Mouse (Mus musculus) ovary, postnatal 10 days (tissue): ENCODE results near the gene Olfr1191-ps1.
"Not testable (repeated sequence)": the region's sequence is repeated elsewhere in the genome, so short reads cannot be mapped to it uniquely, and the experiment has no call there.

Experiments used
- DNase-seq: peaks from one replicate; pipeline ENCODE4 v3.0.0; 2022; ENCODE audit warnings: low spot score

The Olfr1191-ps1 gene

DNA sequence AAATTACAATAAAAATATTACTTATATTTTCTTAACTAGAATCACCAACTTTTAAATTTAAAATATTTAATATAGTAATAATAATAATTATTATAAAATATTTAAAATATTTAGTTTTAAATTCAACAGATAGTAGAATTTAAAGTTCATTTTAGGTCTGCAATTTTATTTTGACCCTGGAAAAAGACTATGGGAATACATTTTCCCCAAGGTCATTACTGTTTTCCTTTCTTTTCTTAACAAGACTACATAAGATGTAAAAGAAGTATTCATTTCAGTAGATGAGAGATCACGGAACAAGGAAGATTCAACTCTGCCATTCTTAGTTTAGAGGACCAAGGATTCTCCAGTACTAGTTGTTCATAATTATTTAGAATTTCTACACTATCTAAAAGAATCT, at the start of gene Olfr1191-ps1:
TSS of gene Olfr1191-ps1 (plus strand) at position 301 of the 400 bp plus-strand sequence.
- DNase-seq: not testable (repeated sequence)

DNA sequence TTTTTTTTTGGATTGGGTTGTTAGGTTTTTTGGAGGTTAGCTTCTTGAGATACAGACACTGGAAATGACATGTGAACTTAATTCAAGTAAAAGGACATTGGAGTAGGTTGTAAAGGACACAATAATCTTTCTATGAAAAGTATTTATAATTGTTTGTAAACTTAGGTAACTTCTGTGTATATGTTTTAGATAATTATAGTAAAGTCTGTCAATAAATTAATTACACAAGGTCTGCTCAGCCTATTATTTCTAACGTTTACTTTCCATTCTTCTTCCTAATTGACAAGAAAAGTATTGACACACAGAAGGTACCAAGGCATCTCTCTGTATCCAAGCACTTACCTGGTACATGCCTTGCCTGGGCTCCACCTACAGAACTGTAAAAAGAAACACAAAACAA, 7.9 kb downstream of the Olfr1191-ps1 start, which contains the start of gene Olfr1192-ps1:
TSS of gene Olfr1192-ps1 (plus strand) at position 301 of the 400 bp plus-strand sequence.
- DNase-seq: no peak

GRCm38 (mm10) chr2:88675328-88675727, 35.0 kb downstream of the Olfr1191-ps1 start, which contains the start of gene Olfr1193:
TSS of gene Olfr1193 (plus strand) at chr2:88675628.
- DNase-seq: not testable (repeated sequence)

DNA sequence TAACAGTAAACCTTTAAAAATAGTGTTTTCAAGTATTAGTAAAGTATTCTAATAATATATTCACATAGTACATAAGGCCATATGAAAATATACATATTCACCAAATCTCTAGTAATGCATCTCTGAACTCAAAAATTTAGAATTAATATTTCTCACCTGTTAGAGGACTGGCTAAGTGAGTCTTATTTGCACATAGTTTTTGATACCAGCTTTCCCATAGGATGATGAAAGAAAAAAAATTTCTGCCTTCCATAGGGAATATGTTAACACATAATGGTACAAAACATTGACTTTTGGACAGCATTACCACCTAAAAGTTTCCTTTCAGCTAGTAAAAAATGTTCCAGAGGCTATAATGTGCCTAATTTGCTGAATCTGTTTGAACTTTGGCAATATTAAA, 48.7 kb downstream of the Olfr1191-ps1 start, which contains the start of gene Olfr1195:
TSS of gene Olfr1195 (minus strand) at position 101 of the 400 bp plus-strand sequence.
- DNase-seq: no peak
